Mouse (Mus musculus) E14TG2a.4 (cell line): Measurements from ENCODE around the gene Rab40c.

ENCODE experiments used
- H3K27me3 ChIP-seq: 2 replicates; pipeline ENCODE4 v1.6.1; 2014; ENCODE audit warnings: low read length, control low read depth; ENCODE audit not compliant: insufficient read depth
- H3K36me3 ChIP-seq: 2 replicates; pipeline ENCODE4 v1.6.1; 2014; ENCODE audit warnings: low read length, control low read depth; ENCODE audit not compliant: insufficient read depth
- H3K4me1 ChIP-seq: replicated peaks from 2 replicates; pipeline ENCODE4 v1.6.1; 2014; ENCODE audit warnings: low read depth, low read length, control low read depth
- H3K4me3 ChIP-seq: replicated peaks from 2 replicates; pipeline ENCODE4 v1.5.1; 2014; ENCODE audit warnings: mild to moderate bottlenecking, low read length
- H3K9me3 ChIP-seq: 2 replicates; pipeline ENCODE4 v1.6.1; 2014; ENCODE audit warnings: low read length, control low read depth
- CTCF ChIP-seq: conservative IDR thresholded peaks from 2 replicates; pipeline ENCODE4 v1.5.1; 2014; ENCODE audit warnings: low read length
- NANOG ChIP-seq: IDR thresholded peaks from 2 replicates; pipeline ENCODE4 v1.6.1; 2014; ENCODE audit warnings: borderline replicate concordance, low read length, mixed read lengths
- POU5F1 ChIP-seq: IDR thresholded peaks from 2 replicates; pipeline ENCODE4 v1.6.1; 2014; ENCODE audit warnings: low read length, borderline replicate concordance

Gene Rab40c

DNA sequence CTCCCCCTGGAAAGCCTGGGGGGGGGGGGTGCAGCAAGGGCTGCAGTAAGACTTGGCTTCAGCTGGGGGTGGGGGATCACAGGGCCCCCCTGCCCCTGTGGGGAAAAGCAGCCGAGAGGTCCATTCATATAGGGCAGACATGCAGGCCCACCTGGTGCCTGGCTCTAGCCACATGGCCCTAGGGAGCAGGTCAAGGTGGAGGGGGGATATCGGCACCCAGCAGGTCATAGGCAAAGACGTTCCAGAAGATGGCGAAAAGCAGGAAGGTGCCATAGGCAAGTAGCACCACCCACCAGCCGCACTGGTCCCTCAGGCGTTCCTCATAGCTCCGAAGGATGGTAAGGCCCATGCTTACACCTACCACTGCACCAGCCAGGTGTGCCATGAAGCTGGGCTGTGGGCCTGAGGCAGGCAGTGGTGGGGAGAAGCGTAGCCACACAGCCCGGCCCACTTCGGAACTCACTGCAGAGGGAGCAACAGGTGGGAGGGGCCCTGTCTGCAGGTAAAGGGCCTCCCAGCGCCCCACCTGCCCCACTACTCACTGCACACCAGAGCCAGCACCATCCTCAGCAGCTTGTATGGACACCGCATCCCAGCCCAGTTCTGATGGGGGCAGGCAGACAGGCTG is 84.8 kb downstream of the Rab40c start:
- peak overlapping the region; percentile 95 for H3K4me3 ChIP-seq
- H3K36me3 ChIP-seq = peaks cover 73% of the 10 kb centered on the region
- peaks cover 76% of the 10 kb centered on the region for H3K4me1 ChIP-seq
- H3K9me3 ChIP-seq = no peaks in the 10 kb centered on the region
- peaks cover 11% of the 10 kb centered on the region for H3K27me3 ChIP-seq
- TF ChIP-seq NANOG = no peak
- TF ChIP-seq CTCF = no peak
- TF ChIP-seq POU5F1 = no peak

DNA sequence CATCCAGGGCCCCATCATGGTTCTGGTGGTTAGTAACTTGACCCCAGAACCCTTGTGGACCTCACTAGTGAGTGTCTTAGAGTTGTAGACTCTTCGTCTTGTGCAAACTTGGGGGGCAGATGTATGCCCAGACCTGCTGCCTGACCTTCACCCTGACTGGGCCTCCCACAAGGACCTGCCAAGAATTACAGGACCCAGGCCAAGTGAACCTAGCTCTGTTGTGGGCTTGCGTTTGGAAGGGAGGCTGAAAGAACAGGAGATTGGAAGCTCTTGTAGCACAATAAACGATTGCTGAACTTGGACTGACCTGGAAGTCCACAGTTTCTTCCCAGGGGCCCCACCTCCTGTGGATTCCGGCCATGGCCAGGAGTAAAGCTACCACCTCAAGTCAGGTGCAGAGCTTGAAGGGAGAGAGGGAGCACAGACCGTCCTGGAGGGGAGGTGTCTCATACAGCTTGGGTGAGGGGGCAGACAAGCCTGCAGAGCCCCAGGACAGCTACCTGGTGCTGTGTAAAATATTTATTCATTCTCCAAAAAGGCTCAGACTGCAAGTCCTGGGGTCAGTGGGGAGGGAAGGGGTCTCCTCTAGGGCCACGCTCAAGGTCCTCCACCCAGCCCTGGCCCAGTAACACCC is 85.4 kb downstream of the Rab40c start:
- peak overlapping the region; percentile 95 for H3K4me3 ChIP-seq
- TF ChIP-seq NANOG = no peak
- no peak for TF ChIP-seq POU5F1
- no peak for TF ChIP-seq CTCF
- peaks cover 71% of the 10 kb centered on the region for H3K36me3 ChIP-seq
- H3K27me3 ChIP-seq = peaks cover 11% of the 10 kb centered on the region
- peaks cover 78% of the 10 kb centered on the region for H3K4me1 ChIP-seq
- no peaks in the 10 kb centered on the region for H3K9me3 ChIP-seq

DNA sequence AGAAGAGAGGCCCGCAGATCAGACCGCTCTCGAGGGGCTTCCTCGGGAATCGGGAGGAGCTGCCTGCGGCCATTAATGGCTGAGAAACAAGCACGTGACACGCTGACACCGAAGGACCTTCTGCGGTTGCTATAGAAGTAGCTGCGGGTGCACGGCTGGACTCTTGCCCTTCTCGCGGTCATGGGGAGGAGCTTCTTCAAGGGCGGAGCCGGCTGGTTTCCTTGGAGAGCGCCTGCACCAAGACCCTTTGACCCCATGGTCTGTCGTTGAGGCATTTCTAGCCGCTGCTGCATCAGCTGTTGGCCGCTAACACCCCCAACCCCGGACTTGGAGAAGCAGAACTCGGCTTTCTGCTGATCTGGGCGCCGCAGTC is 86.2 kb downstream of the Rab40c start, which contains the start of gene Stub1:
Gene Stub1 (minus strand): TSS at position 114 of the 373 bp plus-strand sequence.
- TF ChIP-seq CTCF (no peak), NANOG (no peak), POU5F1 (no peak)
- peaks cover 65% of the 10 kb centered on the region for H3K36me3 ChIP-seq
- H3K4me1 ChIP-seq = peaks cover 83% of the 10 kb centered on the region
- no peaks in the 10 kb centered on the region for H3K9me3 ChIP-seq
- H3K4me3 ChIP-seq = peak within 1 kb of the TSS; percentile 95
- peaks cover 11% of the 10 kb centered on the region for H3K27me3 ChIP-seq

DNA sequence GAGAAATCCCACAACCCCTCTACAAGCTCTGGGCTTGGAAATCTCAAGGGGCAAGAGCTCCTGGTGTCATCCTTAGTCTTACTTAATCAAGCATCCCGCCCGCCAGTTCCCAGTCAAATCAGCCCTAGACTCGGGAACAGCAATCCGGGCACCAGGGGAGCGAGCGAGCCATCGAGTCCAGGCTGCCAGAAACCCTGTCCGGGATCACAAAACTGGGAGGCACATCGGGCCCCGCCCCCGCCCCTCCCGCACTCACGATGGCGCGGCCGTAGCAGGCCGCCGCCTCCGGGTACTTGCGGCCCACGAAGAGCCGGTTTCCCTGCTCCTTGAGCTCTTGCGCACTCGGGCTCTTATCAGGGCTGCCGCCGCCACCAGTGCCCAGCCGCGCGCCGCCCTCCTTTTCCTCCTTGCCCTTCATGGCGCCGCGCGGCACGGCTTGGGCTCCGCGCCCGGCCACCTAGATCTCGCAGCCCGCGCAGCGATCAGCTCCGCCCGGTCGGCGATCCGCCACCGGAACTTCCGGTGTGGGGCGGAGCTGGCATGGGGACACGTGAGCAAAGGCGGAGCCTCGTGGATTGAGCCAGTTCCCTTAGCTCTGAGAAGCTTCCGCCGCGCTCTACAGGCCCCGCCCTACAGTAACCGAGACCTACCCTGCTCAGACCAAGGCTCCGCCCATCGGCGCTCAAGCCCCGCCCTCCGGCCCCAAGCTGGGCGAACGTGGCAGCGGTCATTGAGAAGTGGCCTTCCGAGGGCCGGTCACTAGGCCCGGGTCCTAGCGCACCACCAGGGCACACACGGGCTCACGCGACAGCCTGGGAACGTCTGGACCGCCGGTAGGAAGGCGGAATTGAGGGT is 86.9 kb downstream of the Rab40c start:
- no peak for TF ChIP-seq NANOG
- TF ChIP-seq CTCF = no peak
- no peak for TF ChIP-seq POU5F1
- Histone ChIP-seq H3K4me1 (peaks cover 85% of the 10 kb centered on the region), H3K36me3 (peaks cover 65% of the 10 kb centered on the region), H3K4me3 (peak overlapping the region; percentile 95), H3K27me3 (peaks cover 11% of the 10 kb centered on the region), H3K9me3 (no peaks in the 10 kb centered on the region)
